Mouse (Mus musculus) liver, embryonic 15.5 days (tissue): ENCODE results near the gene Cldn7. TPM values are rescaled to one million over a fixed set of nuclear protein-coding genes. Genes with fewer than 3 reads are reported as not detected.

ENCODE experiments used
- ATAC-seq: fragments of 200-750 bp; cut with Nextera tagmentation; 2 replicates; pipeline ENCODE4 v1.8.0; 2017; ENCODE audit warnings: moderate number of reproducible peaks, mild to moderate bottlenecking, moderate library complexity; ENCODE audit not compliant: insufficient read depth
- H3K27ac ChIP-seq: fragments of 300-500 bp; sonication (generic); replicated peaks from 2 replicates; pipeline ENCODE4 v1.5.1; 2015; ENCODE audit warnings: mild to moderate bottlenecking, inconsistent platforms
- H3K27me3 ChIP-seq: fragments of 300-500 bp; sonication (generic); 2 replicates; pipeline ENCODE4 v1.6.1; 2015; ENCODE audit warnings: mild to moderate bottlenecking, inconsistent platforms
- H3K36me3 ChIP-seq: fragments of 300-500 bp; sonication (generic); replicated peaks from 2 replicates; pipeline ENCODE4 v1.6.1; 2015; ENCODE audit warnings: moderate library complexity, mild to moderate bottlenecking, inconsistent platforms
- H3K4me1 ChIP-seq: fragments of 300-500 bp; sonication (generic); replicated peaks from 2 replicates; pipeline ENCODE4 v1.6.1; 2015; ENCODE audit warnings: inconsistent platforms
- H3K4me2 ChIP-seq: fragments of 300-500 bp; sonication (generic); 2 replicates; pipeline ENCODE4 v1.6.1; 2015; ENCODE audit warnings: moderate library complexity, mild to moderate bottlenecking, inconsistent platforms
- H3K4me3 ChIP-seq: fragments of 300-500 bp; sonication (generic); replicated peaks from 2 replicates; pipeline ENCODE4 v1.5.1; 2015; ENCODE audit warnings: mild to moderate bottlenecking, inconsistent platforms
- H3K9ac ChIP-seq: fragments of 300-500 bp; sonication (generic); 2 replicates; pipeline ENCODE4 v1.6.1; 2015; ENCODE audit warnings: moderate library complexity, mild to moderate bottlenecking, inconsistent platforms
- H3K9me3 ChIP-seq: fragments of 300-500 bp; sonication (generic); replicated peaks from 2 replicates; pipeline ENCODE4 v1.6.1; 2016; ENCODE audit warnings: inconsistent platforms
- WGBS: fragments of 180-500 bp; shearing (Covaris S2); methylation state at CpG from one replicate; pipeline ENCODE4 v1.1.7; 2015; ENCODE audit warnings: mixed read lengths; ENCODE audit not compliant: insufficient replicate concordance; 5-methylcytosine and 5-hydroxymethylcytosine counted together
- polyA plus RNA-seq: library from polyadenylated mRNA; unstranded; fragments of >200 nt; fragmentation: Nextera tagmentation; extraction: Ambion mirVana; gene quantifications from 2 replicates; pipeline ENCODE4 v1.2.1, GENCODE M21; 2015

Gene Cldn7
- polyA plus RNA-seq, 1 experiment from 2014 or later, result 4.5 TPM

DNA sequence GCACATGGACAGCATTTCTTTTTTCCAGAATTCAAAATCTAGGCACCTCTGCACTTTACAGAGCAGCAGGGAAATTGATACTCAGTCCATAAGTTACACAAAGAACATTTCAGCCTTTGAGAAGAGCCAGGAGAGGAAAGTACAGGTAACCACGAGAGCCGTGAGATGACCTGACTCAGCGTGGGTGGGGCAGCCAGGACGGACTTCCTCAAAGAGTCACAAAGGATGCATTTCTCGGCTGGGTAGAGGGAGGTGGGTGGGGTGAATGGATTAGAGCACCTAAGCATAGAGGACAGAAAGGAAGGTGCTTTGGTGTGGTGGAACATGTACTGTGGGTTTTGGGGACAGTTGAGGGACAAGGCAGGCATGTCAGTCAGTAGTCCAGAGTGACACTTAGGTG is 2.7 kb upstream of the Cldn7 start:
- H3K4me1 ChIP-seq, result peaks cover 21% of the 10 kb centered on the region
- no peaks in the 10 kb centered on the region for H3K9me3 ChIP-seq
- 7% methylated on average over 5 of the region's 5 CpGs for WGBS
- H3K9ac ChIP-seq, result no peak overlapping the region
- H3K27ac ChIP-seq, result no peak overlapping the region
- no peak for ATAC-seq
- no peak overlapping the region for H3K4me2 ChIP-seq
- no peaks in the 10 kb centered on the region for H3K36me3 ChIP-seq
- peaks cover 94% of the 10 kb centered on the region for H3K27me3 ChIP-seq
- H3K4me3 ChIP-seq, result no peak overlapping the region

DNA sequence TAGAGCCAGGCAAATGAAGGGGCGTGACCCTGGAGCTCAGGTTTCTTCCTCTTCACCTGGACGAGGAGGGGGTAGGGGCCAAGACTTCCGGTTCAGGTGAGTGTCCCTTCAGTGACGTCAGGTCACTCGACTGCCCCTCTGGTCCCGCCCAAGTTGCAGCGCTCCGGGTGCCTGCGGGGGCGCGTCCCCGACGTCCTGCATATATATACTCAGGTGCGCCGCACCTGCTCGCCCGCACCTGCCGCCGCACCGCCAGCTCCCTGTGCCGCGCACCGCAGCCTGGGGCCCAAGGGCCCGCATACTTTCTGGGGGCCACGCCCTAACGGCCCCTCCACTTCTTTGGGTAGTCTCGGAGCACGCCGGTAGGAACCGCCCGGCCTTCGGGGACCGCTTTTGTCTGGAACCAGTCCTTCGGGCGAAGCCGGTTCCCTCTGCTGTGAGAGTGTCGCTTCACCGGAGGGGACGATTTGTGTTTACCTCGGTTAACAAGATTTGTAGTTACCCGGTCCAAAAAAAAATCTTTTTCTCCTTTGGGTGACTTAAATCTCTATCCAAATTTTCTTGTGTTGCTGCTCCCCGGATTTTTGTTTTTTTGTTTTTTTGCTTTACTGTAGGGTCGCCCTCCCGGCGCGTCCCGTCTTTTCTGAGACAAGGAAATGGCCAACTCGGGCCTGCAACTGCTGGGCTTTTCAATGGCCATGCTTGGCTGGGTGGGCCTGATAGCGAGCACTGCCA is 859 bp downstream of the Cldn7 start:
- Histone ChIP-seq H3K9me3 (no peaks in the 10 kb centered on the region), H3K27ac (no peak overlapping the region), H3K4me1 (peaks cover 29% of the 10 kb centered on the region), H3K4me3 (peak overlapping the region; percentile 47), H3K27me3 (peaks cover 79% of the 10 kb centered on the region), H3K4me2 (peak overlapping the region; percentile 74), H3K9ac (no peak overlapping the region), H3K36me3 (peaks cover 24% of the 10 kb centered on the region)
- WGBS, result 4% methylated on average over 49 of the region's 49 CpGs
- no peak for ATAC-seq

DNA sequence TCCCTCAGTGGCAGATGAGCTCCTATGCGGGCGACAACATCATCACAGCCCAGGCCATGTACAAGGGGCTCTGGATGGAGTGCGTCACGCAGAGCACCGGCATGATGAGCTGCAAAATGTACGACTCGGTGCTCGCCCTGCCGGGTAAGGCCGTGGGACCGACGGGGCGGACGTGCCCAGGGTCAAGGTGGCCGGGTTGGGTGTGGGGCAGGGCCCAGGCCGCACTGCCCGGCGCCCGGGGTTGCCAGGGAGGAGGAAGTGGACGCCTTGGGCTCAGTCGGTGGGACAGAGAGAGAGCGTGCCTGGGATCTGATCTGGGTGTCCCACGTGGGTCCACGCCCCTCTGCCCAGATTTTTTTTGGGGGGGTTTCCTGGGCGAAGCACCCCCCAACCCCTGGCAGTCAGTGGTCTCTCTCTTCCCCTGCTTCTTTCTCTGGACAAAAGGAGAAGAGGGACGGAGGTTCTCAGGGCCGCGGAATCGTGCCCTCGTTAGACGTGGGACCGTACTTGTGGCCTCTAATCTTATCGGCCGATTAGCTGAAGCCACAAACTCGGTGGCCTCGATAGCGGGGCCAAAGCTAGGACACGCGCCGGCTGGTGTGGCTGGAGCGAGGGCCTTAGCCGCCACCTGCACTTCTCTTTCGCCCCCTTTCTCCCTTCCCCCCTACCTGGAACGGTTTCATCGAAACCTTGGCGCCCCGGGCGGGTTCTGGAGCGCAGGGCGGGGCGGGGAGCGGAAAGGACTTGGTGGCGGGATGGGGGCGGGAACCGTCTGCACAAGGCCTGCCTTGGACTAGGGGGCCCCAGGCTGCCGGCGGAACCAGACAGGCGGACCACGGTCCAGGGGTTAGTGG is 1.7 kb downstream of the Cldn7 start:
- H3K9me3 ChIP-seq, result no peaks in the 10 kb centered on the region
- H3K4me3 ChIP-seq, result peak overlapping the region; percentile 47
- H3K36me3 ChIP-seq, result peaks cover 28% of the 10 kb centered on the region
- H3K9ac ChIP-seq, result peak overlapping the region; percentile 27; the same call in 1 of the 2 replicates
- H3K4me1 ChIP-seq, result peaks cover 29% of the 10 kb centered on the region
- WGBS, result under 1% methylated on average over 58 of the region's 59 CpGs
- H3K27ac ChIP-seq, result no peak overlapping the region
- H3K4me2 ChIP-seq, result peak overlapping the region; percentile 74
- peaks cover 72% of the 10 kb centered on the region for H3K27me3 ChIP-seq
- ATAC-seq, result peak; percentile 43; the same call in 1 of the 2 replicates

DNA sequence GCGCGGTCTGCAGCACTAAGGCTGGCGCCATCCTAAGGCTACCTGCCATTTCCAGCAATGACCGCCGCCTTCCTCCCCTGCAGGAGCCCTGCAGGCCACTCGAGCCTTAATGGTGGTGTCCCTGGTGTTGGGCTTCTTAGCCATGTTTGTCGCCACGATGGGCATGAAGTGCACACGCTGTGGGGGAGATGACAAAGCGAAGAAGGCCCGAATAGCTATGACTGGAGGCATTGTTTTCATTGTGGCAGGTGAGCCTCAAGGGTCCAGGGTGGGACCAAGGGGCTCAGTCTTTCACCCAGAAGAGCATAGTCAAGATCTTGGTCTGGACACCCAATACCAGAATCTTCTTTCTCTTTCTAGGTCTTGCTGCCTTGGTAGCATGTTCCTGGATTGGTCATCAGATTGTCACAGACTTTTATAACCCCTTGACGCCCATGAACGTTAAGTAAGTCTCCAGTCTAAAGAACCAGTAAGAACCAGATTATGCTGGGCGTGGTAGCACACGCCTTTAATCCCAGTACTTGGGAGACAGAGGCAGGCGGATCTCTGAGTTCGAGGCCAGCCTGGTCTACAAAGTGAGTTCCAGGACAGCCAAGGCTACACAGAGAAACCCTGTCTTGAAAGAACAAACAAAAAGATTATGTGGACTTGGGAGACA is 2.4 kb downstream of the Cldn7 start:
- peak overlapping the region; percentile 47 for H3K4me3 ChIP-seq
- no peak overlapping the region for H3K9ac ChIP-seq
- H3K36me3 ChIP-seq, result peaks cover 35% of the 10 kb centered on the region
- peaks cover 64% of the 10 kb centered on the region for H3K27me3 ChIP-seq
- H3K4me1 ChIP-seq, result peaks cover 29% of the 10 kb centered on the region
- ATAC-seq, result no peak
- H3K4me2 ChIP-seq, result peak overlapping the region; percentile 74
- no peak overlapping the region for H3K27ac ChIP-seq
- H3K9me3 ChIP-seq, result no peaks in the 10 kb centered on the region
- WGBS, result 23% methylated on average over 17 of the region's 17 CpGs

DNA sequence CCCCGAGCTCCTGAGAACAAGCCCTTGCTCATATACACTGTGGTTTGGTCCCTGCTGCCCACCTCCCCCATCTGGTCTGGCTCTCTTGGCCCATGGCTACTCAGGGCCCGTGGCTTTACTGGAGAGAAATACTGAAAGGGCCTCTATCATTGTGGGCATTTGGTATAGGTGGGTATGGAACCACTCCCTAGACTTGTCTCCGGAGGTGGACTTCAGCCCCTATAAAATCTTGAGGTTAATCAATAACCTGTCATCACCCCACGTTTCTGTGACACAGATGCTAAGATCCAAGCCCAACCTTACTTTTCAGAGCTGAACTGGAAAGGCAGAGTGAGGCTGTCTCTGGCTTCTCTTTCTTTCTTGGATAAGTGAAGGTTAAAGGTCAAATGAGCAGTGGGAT is 4.2 kb downstream of the Cldn7 start:
- Histone ChIP-seq H3K9me3 (no peaks in the 10 kb centered on the region), H3K27ac (no peak overlapping the region), H3K27me3 (peaks cover 46% of the 10 kb centered on the region), H3K4me2 (no peak overlapping the region), H3K9ac (no peak overlapping the region), H3K36me3 (peaks cover 51% of the 10 kb centered on the region), H3K4me1 (peaks cover 29% of the 10 kb centered on the region), H3K4me3 (no peak overlapping the region)
- no peak for ATAC-seq
- WGBS, result 65% methylated on average over 4 of the region's 4 CpGs

DNA sequence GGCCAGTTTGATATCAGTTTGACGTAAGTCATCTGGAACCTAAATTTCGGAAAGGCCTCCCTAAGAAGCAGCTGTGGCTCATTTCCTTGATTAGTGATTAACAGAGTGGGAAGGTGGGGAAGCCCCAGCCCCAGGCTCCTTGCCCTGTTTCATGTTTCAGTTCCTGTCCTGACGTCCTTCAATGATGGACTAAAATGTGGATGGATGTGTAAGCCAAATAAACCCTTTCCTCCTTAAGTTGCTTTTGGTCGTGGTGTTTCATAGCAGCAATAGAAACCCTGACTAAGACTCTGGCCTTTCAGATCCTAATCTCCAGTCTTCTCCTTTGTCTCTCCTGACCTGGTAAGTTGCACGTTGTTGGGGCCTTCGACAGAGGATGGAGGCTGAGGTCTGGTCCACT is 5.6 kb downstream of the Cldn7 start:
- 76% methylated on average over 6 of the region's 6 CpGs for WGBS
- Histone ChIP-seq H3K4me3 (no peak overlapping the region), H3K27ac (no peak overlapping the region), H3K4me2 (no peak overlapping the region), H3K9me3 (no peaks in the 10 kb centered on the region), H3K4me1 (peaks cover 25% of the 10 kb centered on the region), H3K9ac (no peak overlapping the region), H3K27me3 (peaks cover 32% of the 10 kb centered on the region), H3K36me3 (peaks cover 66% of the 10 kb centered on the region)
- no peak for ATAC-seq

DNA sequence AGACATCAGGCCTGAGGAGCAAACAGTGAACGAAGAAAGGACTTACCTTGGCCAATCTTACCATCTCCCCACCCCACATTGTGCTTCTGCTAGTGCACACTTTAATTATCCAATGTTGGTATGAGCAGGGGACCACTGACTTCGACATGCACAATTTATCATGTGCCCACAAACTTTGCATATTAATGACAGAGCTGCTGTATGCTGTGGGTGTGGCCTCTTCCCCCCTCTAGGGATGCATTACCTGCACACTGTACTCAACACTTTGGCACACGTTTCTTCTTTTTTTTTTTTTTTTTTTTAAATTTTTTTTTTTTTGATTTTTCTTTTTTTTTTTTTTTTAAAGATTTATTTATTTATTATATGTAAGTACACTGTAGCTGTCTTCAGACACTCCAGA is 6.2 kb downstream of the Cldn7 start:
- no peaks in the 10 kb centered on the region for H3K9me3 ChIP-seq
- H3K27me3 ChIP-seq, result peaks cover 27% of the 10 kb centered on the region
- no peak overlapping the region for H3K9ac ChIP-seq
- no peak overlapping the region for H3K4me3 ChIP-seq
- peaks cover 19% of the 10 kb centered on the region for H3K4me1 ChIP-seq
- H3K36me3 ChIP-seq, result peaks cover 66% of the 10 kb centered on the region
- no peak overlapping the region for H3K4me2 ChIP-seq
- WGBS, result 54% methylated on average over 3 of the region's 3 CpGs
- no peak for ATAC-seq
- no peak overlapping the region for H3K27ac ChIP-seq

DNA sequence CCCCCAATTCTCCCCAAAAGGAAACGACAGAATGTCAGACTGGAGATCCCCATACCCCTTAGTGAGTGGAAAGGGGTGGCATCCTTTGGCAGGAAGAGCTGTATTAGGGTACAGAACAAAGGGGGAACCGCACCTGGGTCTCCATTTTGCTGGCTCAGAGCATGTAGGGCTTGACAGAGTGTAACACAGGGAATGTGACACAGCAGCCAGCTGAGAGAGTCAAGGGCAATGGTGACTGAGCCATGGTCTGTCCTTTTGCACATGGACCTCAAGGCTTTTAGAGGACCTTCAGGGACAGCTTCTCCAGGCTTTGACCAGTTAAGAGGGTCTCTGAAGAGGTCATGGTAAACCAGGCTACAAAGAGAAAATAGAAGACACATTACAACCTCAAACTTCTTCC is 10.3 kb downstream of the Cldn7 start:
- ATAC-seq, result no peak

DNA sequence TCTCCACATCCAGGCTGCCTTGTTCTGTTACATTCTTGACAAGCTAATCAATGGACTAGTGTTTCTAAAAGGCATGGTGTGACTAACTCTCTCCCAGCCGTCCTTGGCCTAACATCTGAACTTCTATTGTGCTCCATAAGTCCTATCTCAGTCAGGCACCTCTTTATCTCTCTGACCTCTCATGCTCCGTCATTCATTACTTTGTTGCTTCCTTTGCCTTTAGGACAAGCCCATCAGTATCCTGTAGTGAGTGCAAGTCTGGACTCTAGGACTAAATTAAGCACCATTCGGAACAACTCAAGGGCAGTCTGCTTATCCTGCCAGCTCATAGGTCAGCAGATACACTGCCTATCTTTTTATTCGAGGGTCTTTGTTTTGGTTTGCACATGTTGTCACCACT is 11.7 kb downstream of the Cldn7 start:
- peaks cover 64% of the 10 kb centered on the region for H3K36me3 ChIP-seq
- 63% methylated on average over 4 of the region's 4 CpGs for WGBS
- no peak for ATAC-seq

More for the DNA sequence above, 10.3 kb downstream of the Cldn7 start:
- H3K9me3 ChIP-seq, result no peaks in the 10 kb centered on the region
- H3K4me3 ChIP-seq, result no peak overlapping the region
- H3K4me2 ChIP-seq, result no peak overlapping the region
- no peak overlapping the region for H3K27ac ChIP-seq
- H3K36me3 ChIP-seq, result peaks cover 74% of the 10 kb centered on the region
- H3K27me3 ChIP-seq, result no peaks in the 10 kb centered on the region
- 76% methylated on average over 2 of the region's 2 CpGs for WGBS
- H3K4me1 ChIP-seq, result peaks cover 16% of the 10 kb centered on the region
- no peak overlapping the region for H3K9ac ChIP-seq

DNA sequence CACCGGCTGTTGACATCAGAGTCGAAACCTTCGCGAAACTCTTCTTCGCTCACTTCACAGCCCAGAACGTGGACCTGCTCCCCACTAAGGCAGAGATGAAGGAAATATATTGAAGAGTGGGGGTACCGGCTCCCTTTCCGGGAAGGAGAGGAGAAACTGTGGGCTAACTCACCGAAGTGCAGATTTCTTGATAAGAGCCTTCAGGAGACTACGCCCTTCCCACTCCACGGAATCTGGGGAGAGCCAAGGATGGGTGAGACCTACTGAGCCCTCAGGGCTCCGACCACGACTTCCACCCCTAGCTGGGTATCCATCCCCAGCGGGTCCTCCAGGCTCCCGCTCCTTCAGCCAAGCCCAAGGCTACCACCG is 15.2 kb downstream of the Cldn7 start:
- Histone ChIP-seq H3K4me3 (peak overlapping the region; percentile 86), H3K27me3 (no peaks in the 10 kb centered on the region), H3K4me2 (peak overlapping the region; percentile 96), H3K27ac (peak overlapping the region; percentile 98), H3K36me3 (peaks cover 48% of the 10 kb centered on the region), H3K4me1 (peaks cover 44% of the 10 kb centered on the region), H3K9me3 (no peaks in the 10 kb centered on the region), H3K9ac (peak overlapping the region; percentile 97)
- WGBS, result 2% methylated on average over 16 of the region's 16 CpGs
- ATAC-seq, result peak; percentile 37

More for the DNA sequence above, 11.7 kb downstream of the Cldn7 start:
- Histone ChIP-seq H3K27me3 (no peaks in the 10 kb centered on the region), H3K9ac (no peak overlapping the region; the same call in 1 of the 2 replicates), H3K4me2 (no peak overlapping the region), H3K27ac (no peak overlapping the region), H3K9me3 (no peaks in the 10 kb centered on the region), H3K4me1 (peaks cover 17% of the 10 kb centered on the region), H3K4me3 (no peak overlapping the region)
